Mouse (Mus musculus): ENCODE data around the gene Tnfsf12.
"Not testable (repeated sequence)": the region's sequence is repeated elsewhere in the genome, so short reads cannot be mapped to it uniquely, and the experiment has no call there.

Gene Tnfsf12

GRCm38 (mm10) chr11:69695361-69696181 lies at the start of gene Tnfsf12, which contains the start of gene Tnfsfm13:
TSS of gene Tnfsf12 (minus strand) at chr11:69695849.
TSS of gene Tnfsfm13 (minus strand) at chr11:69696098.
- DNase-seq (ENCODE audit: low read depth, low spot score), result no peak

GRCm38 (mm10) chr11:69731408-69731807 lies 35.8 kb upstream of the Tnfsf12 start:
- not testable (repeated sequence) for DNase-seq (ENCODE audit: low read depth, low spot score)

GRCm38 (mm10) chr11:69729063-69729462 lies 33.4 kb upstream of the Tnfsf12 start:
- DNase-seq (ENCODE audit: low read depth, low spot score), result peak; percentile 92

DNA sequence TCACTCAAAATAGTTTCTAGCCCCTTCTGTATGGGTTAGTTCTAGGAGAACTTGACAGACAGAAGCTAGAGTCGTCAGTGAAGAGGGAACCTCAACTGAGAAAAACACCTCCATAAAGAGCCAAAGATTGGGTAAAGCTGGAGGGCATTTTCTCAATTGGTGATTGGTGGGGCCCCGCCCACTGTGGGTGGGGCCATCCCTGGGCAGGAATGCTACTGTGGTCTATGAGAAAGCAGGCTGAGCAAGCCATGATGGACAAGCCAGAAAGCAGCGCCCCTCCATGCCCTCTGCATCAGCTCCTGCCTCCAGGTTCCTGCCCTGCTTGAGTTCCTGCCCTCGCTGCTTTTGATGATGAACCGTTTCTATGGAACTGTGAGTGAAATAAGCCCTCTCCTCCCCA lies 30.3 kb upstream of the Tnfsf12 start:
- no peak for DNase-seq (ENCODE audit: low read depth, low spot score)

- peak; percentile 80 for DNase-seq (ENCODE audit: low read depth, low spot score)
Observed at GRCm38 (mm10) chr11:69723074-69723473, 27.4 kb upstream of the Tnfsf12 start.

- no peak for DNase-seq (ENCODE audit: low read depth, low spot score)
Observed at GRCm38 (mm10) chr11:69720852-69721251, 25.2 kb upstream of the Tnfsf12 start.

- peak; percentile 80 for DNase-seq (ENCODE audit: low read depth, low spot score)
Observed at GRCm38 (mm10) chr11:69719423-69719822, 23.8 kb upstream of the Tnfsf12 start.

GRCm38 (mm10) chr11:69718661-69719060 lies 23.0 kb upstream of the Tnfsf12 start:
- peak; percentile 80 for DNase-seq (ENCODE audit: low read depth, low spot score)

DNA sequence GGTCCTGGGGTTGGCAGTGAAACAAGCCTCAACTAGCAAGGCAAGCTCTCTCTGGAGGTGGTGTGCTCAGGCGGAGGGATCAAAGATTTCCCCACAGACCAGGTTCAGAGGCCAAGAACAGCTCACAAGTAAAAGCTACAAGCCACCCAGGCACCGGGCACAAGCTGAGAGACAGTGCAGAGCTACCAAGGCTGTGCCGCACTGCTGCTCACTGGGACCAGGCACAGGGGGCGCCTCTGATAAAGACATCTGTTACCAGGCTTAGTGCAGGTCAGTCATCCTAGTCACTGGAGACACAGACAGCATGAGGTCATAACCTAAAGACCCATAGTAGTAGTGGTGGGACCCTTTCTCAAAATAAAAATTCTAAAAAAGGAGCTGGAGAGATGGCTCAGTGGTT lies 21.3 kb upstream of the Tnfsf12 start:
- DNase-seq (ENCODE audit: low read depth, low spot score), result peak; percentile 63

DNA sequence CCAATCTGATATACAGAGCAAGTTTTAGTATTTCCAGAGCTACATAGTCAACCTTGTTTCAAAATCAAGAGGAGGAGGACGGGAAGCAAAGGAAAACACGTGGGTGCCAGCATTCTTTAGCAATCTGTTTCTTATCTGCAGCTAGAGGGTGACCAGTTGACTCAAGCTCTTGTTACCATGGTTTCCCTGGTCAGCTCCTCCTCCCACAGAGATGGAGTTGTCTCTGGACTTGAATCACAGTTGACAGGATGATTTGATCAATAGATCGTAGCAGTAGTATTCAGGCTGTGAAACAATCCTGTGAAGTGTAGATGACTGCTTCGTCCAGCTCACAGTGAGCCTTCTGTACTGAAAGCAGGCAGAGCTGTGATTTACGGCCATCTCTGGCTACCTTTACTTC lies 20.3 kb upstream of the Tnfsf12 start:
- DNase-seq (ENCODE audit: low read depth, low spot score), result peak; percentile 48

- DNase-seq (ENCODE audit: low read depth, low spot score), result peak; percentile 92
Observed at GRCm38 (mm10) chr11:69715482-69715881, 19.8 kb upstream of the Tnfsf12 start.

DNA sequence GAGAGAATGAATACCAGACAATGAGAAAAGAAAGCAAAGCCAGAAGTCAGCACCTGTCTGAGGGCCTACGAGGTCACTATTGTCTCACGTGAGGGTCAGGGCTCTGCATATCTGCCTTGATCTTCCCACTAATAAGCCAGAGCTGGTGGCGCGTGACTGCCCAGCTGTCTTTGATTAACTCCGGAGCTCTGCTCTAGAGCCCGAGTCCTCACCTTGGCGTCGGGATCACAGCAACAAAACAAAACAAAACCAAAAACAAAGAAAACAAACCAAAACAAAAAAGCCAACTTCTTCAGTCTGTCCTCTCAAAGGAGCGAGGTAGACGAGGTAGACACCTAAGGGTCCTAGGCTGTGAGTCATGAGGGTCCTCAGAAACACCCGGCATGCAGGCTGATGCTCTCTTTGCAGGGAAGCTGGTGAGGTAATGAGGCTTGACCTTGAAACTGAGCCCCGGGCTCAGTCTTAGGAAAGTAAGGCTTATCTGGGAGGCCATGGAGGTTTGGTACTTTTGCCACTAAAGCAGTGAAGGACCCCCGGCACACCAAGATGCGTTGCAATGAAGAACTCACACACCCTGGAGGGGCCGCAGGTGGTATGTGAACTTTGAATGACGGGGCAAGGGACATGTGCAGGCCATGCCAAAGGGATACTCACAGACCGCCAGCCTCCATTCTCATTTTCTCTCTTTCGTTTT lies 19.1 kb upstream of the Tnfsf12 start:
- DNase-seq (ENCODE audit: low read depth, low spot score), result peak; percentile 58

- DNase-seq (ENCODE audit: low read depth, low spot score), result peak; percentile 71
Observed at GRCm38 (mm10) chr11:69712954-69713672, 17.5 kb upstream of the Tnfsf12 start.

GRCm38 (mm10) chr11:69711082-69711481 lies 15.4 kb upstream of the Tnfsf12 start:
- peak; percentile 63 for DNase-seq (ENCODE audit: low read depth, low spot score)

- peak; percentile 51 for DNase-seq (ENCODE audit: low read depth, low spot score)
Observed at GRCm38 (mm10) chr11:69710470-69710869, 14.8 kb upstream of the Tnfsf12 start.

GRCm38 (mm10) chr11:69709554-69710446 lies 14.2 kb upstream of the Tnfsf12 start:
- peak; percentile 38 for DNase-seq (ENCODE audit: low read depth, low spot score)

GRCm38 (mm10) chr11:69708614-69709265 lies 13.1 kb upstream of the Tnfsf12 start:
- peak; percentile 72 for DNase-seq (ENCODE audit: low read depth, low spot score)

GRCm38 (mm10) chr11:69707873-69708381 lies 12.3 kb upstream of the Tnfsf12 start:
- peak; percentile 73 for DNase-seq (ENCODE audit: low read depth, low spot score)

DNA sequence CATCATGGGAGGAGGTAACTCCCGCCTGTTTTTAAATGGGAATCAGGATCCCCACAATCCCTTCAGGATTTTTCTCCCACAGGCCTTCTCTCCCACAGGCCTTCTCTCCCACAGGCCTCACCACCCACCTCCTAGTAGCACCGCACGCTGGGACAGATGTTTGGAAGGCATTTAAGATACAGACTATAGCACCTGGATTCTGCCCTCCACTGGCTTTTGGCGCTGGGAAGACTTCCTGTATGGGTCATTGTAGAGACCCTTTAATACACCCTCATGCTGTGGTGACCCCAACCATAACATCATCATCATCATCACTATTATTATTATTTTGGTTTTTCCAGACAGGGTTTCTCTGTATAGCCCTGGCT lies 11.8 kb upstream of the Tnfsf12 start:
- DNase-seq (ENCODE audit: low read depth, low spot score), result no peak

DNA sequence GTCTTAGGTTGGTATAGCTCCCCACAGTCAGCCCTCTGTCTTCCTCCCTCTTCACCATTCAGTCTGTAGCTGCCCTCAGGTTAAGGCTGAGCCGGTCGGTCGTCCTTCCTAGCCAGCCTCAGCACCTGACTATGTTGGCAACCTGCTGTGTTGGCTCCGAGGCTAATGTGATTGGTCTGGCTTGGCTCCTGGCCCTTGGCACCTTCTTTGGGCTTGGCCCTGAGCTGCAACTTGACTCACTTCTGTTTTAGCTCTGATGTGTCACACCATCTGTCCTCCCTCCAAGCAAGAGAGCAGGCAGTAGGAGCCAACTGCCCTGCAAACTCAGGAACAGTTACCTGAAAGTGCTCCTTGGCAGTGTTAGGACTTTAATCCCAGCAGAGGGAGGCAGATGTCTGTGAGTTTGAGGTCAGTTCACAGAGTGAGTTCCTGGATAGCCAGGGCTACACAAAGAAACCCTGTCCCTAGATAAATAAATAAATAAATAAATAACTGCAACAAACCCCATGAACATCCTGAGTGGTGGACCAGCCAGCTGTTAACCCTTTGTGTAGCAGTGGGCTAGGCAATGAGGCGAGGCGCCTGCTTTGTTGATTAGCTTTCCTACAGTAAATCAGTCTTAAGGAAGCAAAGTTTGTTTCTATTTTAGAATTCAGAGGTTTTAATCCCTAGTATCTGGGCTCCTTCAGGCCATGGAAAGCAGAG lies 11.3 kb upstream of the Tnfsf12 start:
- no peak for DNase-seq (ENCODE audit: low read depth, low spot score)

Measured in ES-CJ7 (cell line).